Mouse (Mus musculus) embryonic fibroblast, embryonic 13.5 days (primary cell): ENCODE measurements around the gene Clec4e.

Source experiments
- CTCF ChIP-seq: IDR thresholded peaks from 2 replicates; pipeline ENCODE4 v1.5.1; 2011; ENCODE audit warnings: mild to moderate bottlenecking, control low read depth, low read length, moderate library complexity, borderline replicate concordance; ENCODE audit not compliant: insufficient read depth
- POLR2A ChIP-seq: IDR thresholded peaks from 2 replicates; pipeline ENCODE4 v1.6.1; 2011; ENCODE audit warnings: low read depth, mild to moderate bottlenecking, control low read depth, low read length, moderate library complexity

DNA sequence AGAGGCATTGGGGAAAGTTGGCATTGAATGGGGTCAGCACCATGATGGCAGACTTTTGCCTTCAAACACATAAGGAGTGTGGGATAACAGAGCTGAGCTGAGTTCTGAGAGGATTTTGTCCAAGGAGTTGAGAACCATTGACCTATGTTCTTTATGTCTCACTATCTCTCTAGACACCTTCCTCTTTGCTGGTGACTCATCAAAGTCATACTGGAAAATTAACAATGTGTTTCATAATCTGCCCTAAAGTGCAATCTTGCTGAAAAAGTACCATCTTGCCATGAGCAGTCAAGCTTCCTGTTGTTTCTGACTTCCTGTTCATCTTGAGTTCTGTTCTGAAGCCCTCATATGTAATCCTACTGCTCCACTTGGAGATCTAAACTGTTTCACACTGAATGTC lies 36.9 kb downstream of the Clec4e start:
- TF ChIP-seq CTCF = no peak
- TF ChIP-seq POLR2A = no peak
